In the genomic region with DNA sequence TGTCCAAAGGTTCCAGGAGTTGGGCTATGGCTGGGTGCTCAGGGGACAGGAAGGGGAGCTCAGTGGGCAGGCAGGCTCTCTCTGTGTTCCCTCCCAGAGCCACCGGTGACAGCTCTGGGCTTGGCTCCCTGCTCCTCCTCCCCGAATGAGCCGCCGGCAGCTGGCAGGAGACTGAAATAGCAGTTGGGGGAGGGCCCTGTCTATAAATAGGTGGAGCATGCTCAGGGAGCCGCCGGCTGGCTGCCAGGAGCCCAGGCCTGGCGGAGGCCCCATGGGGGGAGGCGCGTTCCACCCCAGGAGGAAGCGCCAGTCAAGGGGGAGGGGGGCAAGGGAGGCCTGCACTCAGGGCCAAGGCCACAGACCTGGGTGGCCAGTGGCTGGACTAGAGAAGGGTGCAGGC, we compare ENCODE assay signal across 8 mouse cellular contexts. TPM values are rescaled to one million over a fixed set of nuclear protein-coding genes. Genes with fewer than 3 reads are reported as not detected.
DNase-seq lines count a peak whose midpoint lies in the region; ATAC-seq and TF ChIP-seq lines count a peak whose summit lies in the region.

No protein-coding gene starts in this region.

- intact Hi-C loops in heart, postnatal 10 days (cut with DNase I), result no loop called here

- peak overlapping the region; percentile 66 for H3K4me2 ChIP-seq in forebrain, embryonic 13.5 days
- H3K4me2 ChIP-seq in liver, embryonic 16.5 days (ENCODE audit: low read depth, low read length), result peak overlapping the region; percentile 72
- peak overlapping the region; percentile 56 for H3K4me2 ChIP-seq in neural tube, embryonic 12.5 days (replicated peaks)
- peak overlapping the region; percentile 81 for H3K4me2 ChIP-seq in stomach, postnatal 0 days (replicated peaks; ENCODE audit: low read depth)

- no peak for TF ChIP-seq CTCF in E14TG2a.4 (conservative IDR thresholded peaks at IDR 0.05; ENCODE audit: low read length)
- TF ChIP-seq CTCF in stomach, postnatal 0 days (IDR thresholded peaks at IDR 0.05; ENCODE audit: low read depth), result peak; percentile 31; the same call in 1 of the 2 replicates

- ATAC-seq in cerebellum, adult (ENCODE audit: insufficient number of reproducible peaks, low FRiP score, low TSS enrichment), result peak; percentile 62; the same call in 1 of the 2 replicates
- peak; percentile 91 for ATAC-seq in forebrain, embryonic 13.5 days
- ATAC-seq in liver, embryonic 16.5 days (ENCODE audit: low read depth), result peak; percentile 85
- peak; percentile 45 for ATAC-seq in neural tube, embryonic 12.5 days (ENCODE audit: low FRiP score, low read depth)
- ATAC-seq in stomach, postnatal 0 days (ENCODE audit: low FRiP score, low TSS enrichment), result peak; percentile 82

- TF ChIP-seq EP300 in stomach, postnatal 0 days (optimal IDR thresholded peaks at IDR 0.05), result peak; percentile 76

- WGBS in forebrain, embryonic 13.5 days, result 2% methylated on average over 10 of the region's 10 CpGs
- WGBS in large intestine, adult 2 months, result 0% methylated on average over 10 of the region's 10 CpGs
- WGBS in liver, embryonic 16.5 days (ENCODE audit: insufficient replicate concordance), result 0% methylated on average over 10 of the region's 10 CpGs
- WGBS in neural tube, embryonic 12.5 days, result under 1% methylated on average over 10 of the region's 10 CpGs
- 0% methylated on average over 6 of the region's 10 CpGs for WGBS in stomach, postnatal 0 days

- no peaks in the 10 kb centered on the region for H3K9me3 ChIP-seq in E14TG2a.4 (ENCODE audit: low read length)
- no peaks in the 10 kb centered on the region for H3K9me3 ChIP-seq in forebrain, embryonic 13.5 days (replicated peaks)
- H3K9me3 ChIP-seq in liver, embryonic 16.5 days (replicated peaks; ENCODE audit: control insufficient read depth, low read length), result no peaks in the 10 kb centered on the region
- no peaks in the 10 kb centered on the region for H3K9me3 ChIP-seq in neural tube, embryonic 12.5 days
- H3K9me3 ChIP-seq in stomach, postnatal 0 days (ENCODE audit: control insufficient read depth, low read length), result no peaks in the 10 kb centered on the region

- peak; percentile 98 to 99 for DNase-seq in heart, postnatal 10 days
- peak; percentile 80 for DNase-seq in large intestine, adult 2 months (ENCODE audit: low read depth, low spot score)
- DNase-seq in stomach, postnatal 0 days (ENCODE audit: low spot score), result peak; percentile 97

- peaks cover 36% of the 10 kb centered on the region for H3K36me3 ChIP-seq in E14TG2a.4 (ENCODE audit: insufficient read depth, low read length)
- H3K36me3 ChIP-seq in forebrain, embryonic 13.5 days (ENCODE audit: poor library complexity, severe bottlenecking), result peaks cover 41% of the 10 kb centered on the region; the same call in 1 of the 2 replicates
- H3K36me3 ChIP-seq in liver, embryonic 16.5 days (ENCODE audit: control insufficient read depth, insufficient read depth), result no peaks in the 10 kb centered on the region
- peaks cover 36% of the 10 kb centered on the region for H3K36me3 ChIP-seq in neural tube, embryonic 12.5 days
- 0 out of 2 replicates have a peak, but pooled peaks cover 2% of the 10 kb centered on the region for H3K36me3 ChIP-seq in stomach, postnatal 0 days (ENCODE audit: control insufficient read depth, insufficient read depth, low read length)

- H3K4me1 ChIP-seq in E14TG2a.4 (replicated peaks; ENCODE audit: low read depth, low read length), result peaks cover 99% of the 10 kb centered on the region
- H3K4me1 ChIP-seq in forebrain, embryonic 13.5 days, result peaks cover 75% of the 10 kb centered on the region
- H3K4me1 ChIP-seq in liver, embryonic 16.5 days (ENCODE audit: control insufficient read depth, low read depth, low read length), result peaks cover 61% of the 10 kb centered on the region
- peaks cover 75% of the 10 kb centered on the region for H3K4me1 ChIP-seq in neural tube, embryonic 12.5 days
- peaks cover 44% of the 10 kb centered on the region for H3K4me1 ChIP-seq in stomach, postnatal 0 days (replicated peaks; ENCODE audit: control insufficient read depth, insufficient read depth)

- peak overlapping the region; percentile 91 for H3K27ac ChIP-seq in forebrain, embryonic 13.5 days
- H3K27ac ChIP-seq in liver, embryonic 16.5 days (ENCODE audit: low read length), result peak overlapping the region; percentile 74
- peak overlapping the region; percentile 53; the same call in 1 of the 2 replicates for H3K27ac ChIP-seq in neural tube, embryonic 12.5 days
- H3K27ac ChIP-seq in stomach, postnatal 0 days (replicated peaks), result peak overlapping the region; percentile 91

- H3K9ac ChIP-seq in forebrain, embryonic 13.5 days, result peak overlapping the region; percentile 60
- H3K9ac ChIP-seq in liver, embryonic 16.5 days (ENCODE audit: low read depth, low read length), result peak overlapping the region; percentile 59
- H3K9ac ChIP-seq in neural tube, embryonic 12.5 days, result peak overlapping the region; percentile 54
- H3K9ac ChIP-seq in stomach, postnatal 0 days (ENCODE audit: low read length), result peak overlapping the region; percentile 69

- peak overlapping the region; percentile 75 for H3K4me3 ChIP-seq in E14TG2a.4 (replicated peaks; ENCODE audit: low read length)
- peak overlapping the region; percentile 32 for H3K4me3 ChIP-seq in forebrain, embryonic 13.5 days
- H3K4me3 ChIP-seq in liver, embryonic 16.5 days (ENCODE audit: low read depth, low read length), result peak overlapping the region; percentile 63
- H3K4me3 ChIP-seq in neural tube, embryonic 12.5 days, result peak overlapping the region; percentile 13; the same call in 1 of the 2 replicates
- H3K4me3 ChIP-seq in stomach, postnatal 0 days (ENCODE audit: low read depth, low read length), result peak overlapping the region; percentile 51

- 0 out of 2 replicates have a peak, but pooled peaks cover 2% of the 10 kb centered on the region for H3K27me3 ChIP-seq in E14TG2a.4 (ENCODE audit: insufficient read depth, low read length)
- no peaks in the 10 kb centered on the region for H3K27me3 ChIP-seq in forebrain, embryonic 13.5 days
- H3K27me3 ChIP-seq in liver, embryonic 16.5 days (ENCODE audit: control insufficient read depth, insufficient read depth, low read depth, low read length), result no peaks in the 10 kb centered on the region; the same call in 1 of the 2 replicates
- no peaks in the 10 kb centered on the region for H3K27me3 ChIP-seq in neural tube, embryonic 12.5 days (replicated peaks)
- no peaks in the 10 kb centered on the region for H3K27me3 ChIP-seq in stomach, postnatal 0 days (ENCODE audit: control insufficient read depth, insufficient read depth, low read length)

RNA-seq across cellular contexts. Expression of gene Hdac5, which starts 11.2 kb away (rescaled TPM):
- polyA plus RNA-seq in forebrain, embryonic 13.5 days (2015; fragmentation: Nextera tagmentation; extraction: Ambion mirVana), result 88.2 TPM in 2 replicates
- total RNA-seq in heart, postnatal 10 days (2021), result 100 to 1,000 TPM; 106 to 139 TPM
- 30.3 TPM in 2 replicates for polyA plus RNA-seq in large intestine, adult 2 months (2012; rRNA removed)
- polyA plus RNA-seq in liver, embryonic 16.5 days (2015; fragmentation: Nextera tagmentation; extraction: Ambion mirVana), result 16.9 and 20.4 TPM in 2 replicates
- polyA plus RNA-seq in neural tube, embryonic 12.5 days (2016; fragmentation: Nextera tagmentation; extraction: Ambion mirVana), result 104 and 106 TPM in 2 replicates
- 33.8 and 43.3 TPM in 2 replicates for polyA plus RNA-seq in stomach, postnatal 0 days (2015; fragmentation: Nextera tagmentation; extraction: Ambion mirVana)

RNA-seq across cellular contexts. Expression of gene G6pc3, which starts 29.4 kb away (rescaled TPM):
- polyA plus RNA-seq in forebrain, embryonic 13.5 days (2015; fragmentation: Nextera tagmentation; extraction: Ambion mirVana), result 21.5 and 25.6 TPM in 2 replicates
- total RNA-seq in heart, postnatal 10 days (2021), result 10 to 100 TPM; 37.9 to 38.1 TPM
- polyA plus RNA-seq in large intestine, adult 2 months (2012; rRNA removed), result 72.0 and 72.6 TPM in 2 replicates
- 7.7 and 8.2 TPM in 2 replicates for polyA plus RNA-seq in liver, embryonic 16.5 days (2015; fragmentation: Nextera tagmentation; extraction: Ambion mirVana)
- 29.6 and 30.8 TPM in 2 replicates for polyA plus RNA-seq in neural tube, embryonic 12.5 days (2016; fragmentation: Nextera tagmentation; extraction: Ambion mirVana)
- 19.2 and 19.4 TPM in 2 replicates for polyA plus RNA-seq in stomach, postnatal 0 days (2015; fragmentation: Nextera tagmentation; extraction: Ambion mirVana)

RNA-seq across cellular contexts. Expression of gene BC030867, which starts 29.9 kb away (rescaled TPM):
- polyA plus RNA-seq in forebrain, embryonic 13.5 days (2015; fragmentation: Nextera tagmentation; extraction: Ambion mirVana), result 11.0 and 13.7 TPM in 2 replicates
- 1 to 10 TPM; 1.7 to 1.8 TPM for total RNA-seq in heart, postnatal 10 days (2021)
- 7.2 and 9.3 TPM in 2 replicates for polyA plus RNA-seq in large intestine, adult 2 months (2012; rRNA removed)
- polyA plus RNA-seq in liver, embryonic 16.5 days (2015; fragmentation: Nextera tagmentation; extraction: Ambion mirVana), result 13.2 and 13.8 TPM in 2 replicates
- 10.0 and 11.6 TPM in 2 replicates for polyA plus RNA-seq in neural tube, embryonic 12.5 days (2016; fragmentation: Nextera tagmentation; extraction: Ambion mirVana)
- 2.2 and 2.7 TPM in 2 replicates for polyA plus RNA-seq in stomach, postnatal 0 days (2015; fragmentation: Nextera tagmentation; extraction: Ambion mirVana)

RNA-seq across cellular contexts. Expression of gene Lsm12, which starts 33.7 kb away (rescaled TPM):
- 155 and 158 TPM in 2 replicates for polyA plus RNA-seq in forebrain, embryonic 13.5 days (2015; fragmentation: Nextera tagmentation; extraction: Ambion mirVana)
- total RNA-seq in heart, postnatal 10 days (2021), result 10 to 100 TPM; 58.5 to 61.4 TPM
- polyA plus RNA-seq in large intestine, adult 2 months (2012; rRNA removed), result 33.9 and 45.9 TPM in 2 replicates
- 51.2 and 52.5 TPM in 2 replicates for polyA plus RNA-seq in liver, embryonic 16.5 days (2015; fragmentation: Nextera tagmentation; extraction: Ambion mirVana)
- 87.0 and 112 TPM in 2 replicates for polyA plus RNA-seq in neural tube, embryonic 12.5 days (2016; fragmentation: Nextera tagmentation; extraction: Ambion mirVana)
- 70.0 and 99.4 TPM in 2 replicates for polyA plus RNA-seq in stomach, postnatal 0 days (2015; fragmentation: Nextera tagmentation; extraction: Ambion mirVana)

RNA-seq across cellular contexts. Expression of gene Asb16, which starts 49.8 kb away (rescaled TPM):
- polyA plus RNA-seq in forebrain, embryonic 13.5 days (2015; fragmentation: Nextera tagmentation; extraction: Ambion mirVana), result not detected in 2 replicates
- total RNA-seq in heart, postnatal 10 days (2021), result under 1 TPM; 0.52 to 0.69 TPM
- polyA plus RNA-seq in large intestine, adult 2 months (2012; rRNA removed), result 0.47 and 0.55 TPM in 2 replicates
- polyA plus RNA-seq in liver, embryonic 16.5 days (2015; fragmentation: Nextera tagmentation; extraction: Ambion mirVana), result 0.04 TPM in 1 of 2 replicates, not detected in the other
- polyA plus RNA-seq in neural tube, embryonic 12.5 days (2016; fragmentation: Nextera tagmentation; extraction: Ambion mirVana), result not detected in 2 replicates
- 0.04 TPM in 1 of 2 replicates, not detected in the other for polyA plus RNA-seq in stomach, postnatal 0 days (2015; fragmentation: Nextera tagmentation; extraction: Ambion mirVana)

Comparison
In these comparisons a context has a peak if more than half of its experiments do, and no peak if none do; other contexts are left out.
1. Peak in every context shown above with its lines: DNase-seq, ATAC-seq, H3K4me3 ChIP-seq and H3K27ac ChIP-seq.
2. H3K4me3 ChIP-seq: peak in every context shown above with its lines; median percentile 75 in E14TG2a.4; 63 in liver, embryonic 16.5 days; 51 in stomach, postnatal 0 days; 32 in forebrain, embryonic 13.5 days; 13 in neural tube, embryonic 12.5 days.